Mouse (Mus musculus) thymus, adult 2 months (tissue): Measurements from ENCODE around the gene Ctcf.

Source experiments
- CTCF ChIP-seq: fragments of 200-500 bp; IDR thresholded peaks from 2 replicates; pipeline ENCODE4 v1.5.1; 2012; ENCODE audit warnings: mild to moderate bottlenecking, control low read depth, low read length, moderate library complexity, borderline replicate concordance; ENCODE audit not compliant: control insufficient read depth, poor library complexity, insufficient read depth; ENCODE audit errors: extremely low read depth
- POLR2A ChIP-seq: fragments of 200-500 bp; IDR thresholded peaks from 2 replicates; pipeline ENCODE4 v1.6.1; 2012; ENCODE audit warnings: mild to moderate bottlenecking, low read length, control low read depth, moderate library complexity; ENCODE audit not compliant: control insufficient read depth, poor library complexity, insufficient read depth; ENCODE audit errors: extremely low read depth

- peak; percentile 95 for TF ChIP-seq CTCF
- TF ChIP-seq POLR2A, result peak; percentile 46; the same call in 1 of the 2 replicates
Measured at GRCm38 (mm10) chr8:105622421-105622920, 13.9 kb upstream of the Ctcf start.
